Mouse (Mus musculus) thymus, postnatal 4 days (tissue): ENCODE results near the gene Jade3.

Source experiments
- DNase-seq: peaks from one replicate; pipeline ENCODE4 v3.0.0; 2021

Jade3 gene

GRCm38 (mm10) chrX:20548011-20548879 lies 122.8 kb downstream of the Jade3 start:
- no peak for DNase-seq

GRCm38 (mm10) chrX:20548880-20549440 lies 123.5 kb downstream of the Jade3 start:
- no peak for DNase-seq

- DNase-seq, result no peak
Measured at GRCm38 (mm10) chrX:20549532-20549931, 124.0 kb downstream of the Jade3 start, which contains the start of gene Rgn. Gene Rgn, plus strand, starts transcription at chrX:20549787.

GRCm38 (mm10) chrX:20552199-20552598 lies 126.7 kb downstream of the Jade3 start:
- DNase-seq, result no peak

- DNase-seq, result no peak
Measured at GRCm38 (mm10) chrX:20561846-20562245, 136.4 kb downstream of the Jade3 start.

- no peak for DNase-seq
Measured at GRCm38 (mm10) chrX:20563941-20564340, 138.5 kb downstream of the Jade3 start.
